Mouse (Mus musculus) bone marrow, adult 2 months (tissue): Measurements from ENCODE around the gene Dclk2.

Experiments used
- CTCF ChIP-seq: fragments of 200-500 bp; IDR thresholded peaks from 2 replicates; pipeline ENCODE4 v1.5.1; 2011; ENCODE audit warnings: low read length, control low read depth; ENCODE audit not compliant: control insufficient read depth, insufficient read depth
- POLR2A ChIP-seq: fragments of 200-500 bp; IDR thresholded peaks from 2 replicates; pipeline ENCODE4 v1.6.1; 2011; ENCODE audit warnings: low read depth, mild to moderate bottlenecking, control low read depth, low read length, borderline replicate concordance; ENCODE audit not compliant: control insufficient read depth

DNA sequence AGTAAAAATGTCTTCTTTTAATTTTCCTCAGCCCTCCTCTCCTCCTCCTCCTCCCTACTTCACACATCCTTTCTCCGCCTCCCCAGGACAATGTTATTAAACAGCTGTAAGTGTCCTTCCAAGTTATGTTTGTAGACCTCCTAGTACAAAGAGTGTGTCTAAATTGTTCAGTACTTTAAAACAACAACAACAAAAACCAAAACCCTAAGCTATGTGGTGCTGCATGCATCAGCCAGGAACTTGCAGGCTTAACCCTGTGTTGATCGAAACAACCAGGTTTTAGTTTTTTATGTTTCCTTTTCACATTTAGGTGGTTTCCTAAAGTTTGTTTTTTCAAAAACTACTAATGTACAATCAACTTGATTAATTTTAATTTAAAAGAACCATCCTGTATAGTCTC lies 71.3 kb downstream of the Dclk2 start:
- no peak for TF ChIP-seq POLR2A
- TF ChIP-seq CTCF = no peak
